Mouse (Mus musculus) intestine, postnatal 0 days (tissue): ENCODE data around the gene Hist1h2bg. TPM values are rescaled to one million over a fixed set of nuclear protein-coding genes. Genes with fewer than 3 reads are reported as not detected.
A peak's percentile ranks its signal among the peaks of the same experiment; 100 is the strongest.
"Not testable (repeated sequence)": the region's sequence is repeated elsewhere in the genome, so short reads cannot be mapped to it uniquely, and the experiment has no call there.

Experiments
- ATAC-seq: fragments of 200-750 bp; cut with Nextera tagmentation; 2 replicates; pipeline ENCODE4 v1.8.0; 2017; ENCODE audit warnings: mild to moderate bottlenecking, moderate TSS enrichment, moderate library complexity
- H3K27ac ChIP-seq: fragments of 300-500 bp; sonication (generic); 2 replicates; pipeline ENCODE4 v1.5.1; 2014; ENCODE audit warnings: mild to moderate bottlenecking, low read depth, low read length, moderate library complexity
- H3K27me3 ChIP-seq: fragments of 300-500 bp; sonication (generic); replicated peaks from 2 replicates; pipeline ENCODE4 v1.6.1; 2014; ENCODE audit warnings: low read length, mixed read lengths; ENCODE audit not compliant: control insufficient read depth, insufficient read depth
- H3K36me3 ChIP-seq: fragments of 300-500 bp; sonication (generic); 2 replicates; pipeline ENCODE4 v1.6.1; 2014; ENCODE audit warnings: mild to moderate bottlenecking, moderate library complexity; ENCODE audit not compliant: control insufficient read depth, insufficient read depth
- H3K4me1 ChIP-seq: fragments of 300-500 bp; sonication (generic); replicated peaks from 2 replicates; pipeline ENCODE4 v1.6.1; 2014; ENCODE audit warnings: antibody characterized with exemption, low read length, mixed read lengths; ENCODE audit not compliant: control insufficient read depth, insufficient read depth
- H3K4me2 ChIP-seq: fragments of 300-500 bp; sonication (generic); replicated peaks from 2 replicates; pipeline ENCODE4 v1.6.1; 2014; ENCODE audit warnings: low read depth, mild to moderate bottlenecking, moderate library complexity
- H3K4me3 ChIP-seq: fragments of 300-500 bp; sonication (generic); 2 replicates; pipeline ENCODE4 v1.5.1; 2014; ENCODE audit warnings: low read depth, low read length
- H3K9ac ChIP-seq: fragments of 300-500 bp; sonication (generic); 2 replicates; pipeline ENCODE4 v1.6.1; 2014; ENCODE audit warnings: mild to moderate bottlenecking, low read depth, low read length
- H3K9me3 ChIP-seq: fragments of 300-500 bp; sonication (generic); 2 replicates; pipeline ENCODE4 v1.6.1; 2016; ENCODE audit warnings: mixed run types; ENCODE audit not compliant: control insufficient read depth
- CTCF ChIP-seq: sonication (generic); IDR thresholded peaks from 2 replicates; pipeline ENCODE4 v1.5.1; 2016; ENCODE audit warnings: low read depth, mild to moderate bottlenecking, control low read depth, antibody characterized with exemption, moderate library complexity
- WGBS: fragments of 180-500 bp; shearing (Covaris S2); extraction: QIAGEN DNeasy Blood & Tissue Kit; methylation state at CpG from one replicate; pipeline ENCODE4 v1.1.7; 2014; 5-methylcytosine and 5-hydroxymethylcytosine counted together
- polyA plus RNA-seq: library from polyadenylated mRNA; unstranded; fragments of >200 nt; fragmentation: Nextera tagmentation; extraction: Ambion mirVana; gene quantifications from 2 replicates; pipeline ENCODE4 v1.2.1, GENCODE M21; 2015

The Hist1h2bg gene
- polyA plus RNA-seq, 1 experiment from 2014 or later: 3.1 TPM

GRCm38 (mm10) chr13:23586099-23586939 lies 15.1 kb downstream of the Hist1h2bg start:
- H3K4me3 ChIP-seq: peak overlapping the region; percentile 54
- WGBS: 1% methylated on average over 22 of the region's 22 CpGs
- no peaks in the 10 kb centered on the region for H3K9me3 ChIP-seq
- H3K4me2 ChIP-seq: peak overlapping the region; percentile 85
- peak overlapping the region; percentile 76 for H3K27ac ChIP-seq
- TF ChIP-seq CTCF: no peak
- H3K27me3 ChIP-seq: no peaks in the 10 kb centered on the region
- H3K9ac ChIP-seq: peak overlapping the region; percentile 38; the same call in 1 of the 2 replicates
- no peaks in the 10 kb centered on the region for H3K36me3 ChIP-seq
- ATAC-seq: no peak
- H3K4me1 ChIP-seq: no peaks in the 10 kb centered on the region

GRCm38 (mm10) chr13:23586940-23587225 lies 15.7 kb downstream of the Hist1h2bg start:
- peak overlapping the region; percentile 76 for H3K27ac ChIP-seq
- ATAC-seq: no peak
- H3K36me3 ChIP-seq: no peaks in the 10 kb centered on the region
- no peak for TF ChIP-seq CTCF
- H3K4me1 ChIP-seq: no peaks in the 10 kb centered on the region
- H3K27me3 ChIP-seq: no peaks in the 10 kb centered on the region
- H3K4me2 ChIP-seq: peak overlapping the region; percentile 85
- 3% methylated on average over 1 of the region's 1 CpGs for WGBS
- peak overlapping the region; percentile 38; the same call in 1 of the 2 replicates for H3K9ac ChIP-seq
- no peaks in the 10 kb centered on the region for H3K9me3 ChIP-seq
- H3K4me3 ChIP-seq: peak overlapping the region; percentile 54

- H3K4me1 ChIP-seq: 0 out of 2 replicates have a peak, but pooled peaks cover 10% of the 10 kb centered on the region
- no peak overlapping the region for H3K27ac ChIP-seq
- H3K9me3 ChIP-seq: no peaks in the 10 kb centered on the region
- no peak overlapping the region for H3K4me3 ChIP-seq
- H3K4me2 ChIP-seq: no peak overlapping the region
- no peaks in the 10 kb centered on the region for H3K36me3 ChIP-seq
- WGBS: 94% methylated on average over 7 of the region's 7 CpGs
- H3K9ac ChIP-seq: no peak overlapping the region
- no peaks in the 10 kb centered on the region for H3K27me3 ChIP-seq
- no peak for TF ChIP-seq CTCF
- no peak for ATAC-seq
These were observed 20.0 kb downstream of the Hist1h2bg start for GRCm38 (mm10) chr13:23591206-23591605.

- not testable (repeated sequence) for H3K9me3 ChIP-seq, H3K4me1 ChIP-seq, H3K27me3 ChIP-seq, H3K36me3 ChIP-seq, H3K4me2 ChIP-seq, H3K4me3 ChIP-seq, ATAC-seq, H3K9ac ChIP-seq, H3K27ac ChIP-seq
- WGBS: 81% methylated on average over 7 of the region's 7 CpGs
These were observed 20.7 kb downstream of the Hist1h2bg start for GRCm38 (mm10) chr13:23591886-23592285.

GRCm38 (mm10) chr13:23592614-23593013 lies 21.4 kb downstream of the Hist1h2bg start:
- H3K27me3 ChIP-seq: no peaks in the 10 kb centered on the region
- ATAC-seq: no peak
- H3K27ac ChIP-seq: peak overlapping the region; percentile 71
- TF ChIP-seq CTCF: no peak
- no peaks in the 10 kb centered on the region for H3K9me3 ChIP-seq
- no peak overlapping the region for H3K4me2 ChIP-seq
- 0 out of 2 replicates have a peak, but pooled peaks cover 10% of the 10 kb centered on the region for H3K4me1 ChIP-seq
- no peak overlapping the region for H3K4me3 ChIP-seq
- WGBS: 78% methylated on average over 7 of the region's 7 CpGs
- H3K9ac ChIP-seq: no peak overlapping the region
- no peaks in the 10 kb centered on the region for H3K36me3 ChIP-seq

- peak; percentile 76 for ATAC-seq
- 35% methylated on average over 5 of the region's 5 CpGs for WGBS
These were observed 22.0 kb downstream of the Hist1h2bg start for GRCm38 (mm10) chr13:23593051-23593770.

More at GRCm38 (mm10) chr13:23593051-23593770, 22.0 kb downstream of the Hist1h2bg start:
- no peaks in the 10 kb centered on the region for H3K9me3 ChIP-seq
- H3K4me2 ChIP-seq: 0 out of 2 replicates have a peak overlapping the region, but pooled peaks have one; percentile 10
- H3K27ac ChIP-seq: peak overlapping the region; percentile 71
- no peak for TF ChIP-seq CTCF
- H3K27me3 ChIP-seq: no peaks in the 10 kb centered on the region
- 0 out of 2 replicates have a peak, but pooled peaks cover 10% of the 10 kb centered on the region for H3K4me1 ChIP-seq
- H3K9ac ChIP-seq: no peak overlapping the region
- no peak overlapping the region for H3K4me3 ChIP-seq
- no peaks in the 10 kb centered on the region for H3K36me3 ChIP-seq
